Mouse (Mus musculus) lung, adult 2 months (tissue): ENCODE results near the gene Xdh.

Experiments
- CTCF ChIP-seq: fragments of 200-500 bp; IDR thresholded peaks from 2 replicates; pipeline ENCODE4 v1.5.1; 2011; ENCODE audit warnings: mild to moderate bottlenecking, low read length, control low read depth; ENCODE audit not compliant: insufficient read depth
- POLR2A ChIP-seq: fragments of 200-500 bp; IDR thresholded peaks from 2 replicates; pipeline ENCODE4 v1.6.1; 2011; ENCODE audit warnings: low read depth, mild to moderate bottlenecking, control low read depth, low read length, borderline replicate concordance; ENCODE audit errors: extremely low read depth

- TF ChIP-seq CTCF (no peak), POLR2A (no peak)
Observed at GRCm38 (mm10) chr17:73902234-73902636, 47.8 kb downstream of the Xdh start.
